In genomic region chr2:59161441-59162284, GRCm38 (mm10) we compare ENCODE assay signal across 9 mouse cellular contexts. TPM values are rescaled to one million over a fixed set of nuclear protein-coding genes. Genes with fewer than 3 reads are reported as not detected.
DNase-seq lines count a peak whose midpoint lies in the region; ATAC-seq and TF ChIP-seq lines count a peak whose summit lies in the region.
"Had no signal": no experiment of that assay in that cellular context is flagged by ENCODE, and none has a peak within 500 bp of the region (broad histone marks: within the 10 kb centered on the region; RNA-seq: fewer than 3 reads in every experiment).

No protein-coding gene starts in this region.

- no peaks in the 10 kb centered on the region for H3K36me3 ChIP-seq in embryonic facial prominence, embryonic 13.5 days
- no peaks in the 10 kb centered on the region for H3K36me3 ChIP-seq in heart, embryonic 10.5 days
- no peaks in the 10 kb centered on the region for H3K36me3 ChIP-seq in kidney, embryonic 14.5 days (ENCODE audit: control insufficient read depth, insufficient read depth, low read length)
- H3K36me3 ChIP-seq in limb, embryonic 14.5 days (ENCODE audit: control insufficient read depth, insufficient read depth, low read length): no peaks in the 10 kb centered on the region
- no peaks in the 10 kb centered on the region for H3K36me3 ChIP-seq in midbrain, embryonic 15.5 days (replicated peaks)

- peak; percentile 21 to 73 for DNase-seq in urinary bladder, adult 18-20 months (ENCODE audit: low spot score in 2 of 2)
- DNase-seq in urinary bladder, postnatal 10 days (ENCODE audit: low spot score): no peak
- peak; percentile 92 for DNase-seq in heart, embryonic 10.5 days (ENCODE audit: low spot score)
- DNase-seq in limb, embryonic 14.5 days (ENCODE audit: low spot score): peak; percentile 60
- peak; percentile 45 to 57 for DNase-seq in spleen, postnatal 10 days (ENCODE audit: low spot score in 2 of 2)

- under 1% methylated on average over 74 of the region's 74 CpGs for WGBS in embryonic facial prominence, embryonic 13.5 days
- 1% methylated on average over 74 of the region's 74 CpGs for WGBS in heart, embryonic 10.5 days
- WGBS in kidney, embryonic 14.5 days: under 1% methylated on average over 74 of the region's 74 CpGs
- 3% methylated on average over 73 of the region's 74 CpGs for WGBS in limb, embryonic 14.5 days
- WGBS in midbrain, embryonic 15.5 days: under 1% methylated on average over 74 of the region's 74 CpGs

- H3K27me3 ChIP-seq in embryonic facial prominence, embryonic 13.5 days: peaks cover 4% of the 10 kb centered on the region; the same call in 1 of the 2 replicates
- no peaks in the 10 kb centered on the region for H3K27me3 ChIP-seq in heart, embryonic 10.5 days (ENCODE audit: insufficient read depth, poor library complexity, severe bottlenecking)
- no peaks in the 10 kb centered on the region for H3K27me3 ChIP-seq in kidney, embryonic 14.5 days (ENCODE audit: control insufficient read depth, insufficient read depth, low read length)
- no peaks in the 10 kb centered on the region for H3K27me3 ChIP-seq in limb, embryonic 14.5 days (ENCODE audit: control insufficient read depth, insufficient read depth, low read length)
- H3K27me3 ChIP-seq in midbrain, embryonic 15.5 days (replicated peaks): no peaks in the 10 kb centered on the region
- H3K27me3 ChIP-seq: CH12.LX had no signal

- H3K4me1 ChIP-seq in embryonic facial prominence, embryonic 13.5 days: peaks cover 18% of the 10 kb centered on the region
- peaks cover 20% of the 10 kb centered on the region for H3K4me1 ChIP-seq in heart, embryonic 10.5 days
- peaks cover 14% of the 10 kb centered on the region; the same call in 1 of the 2 replicates for H3K4me1 ChIP-seq in kidney, embryonic 14.5 days (ENCODE audit: control insufficient read depth, insufficient read depth, low read length)
- peaks cover 8% of the 10 kb centered on the region for H3K4me1 ChIP-seq in limb, embryonic 14.5 days (ENCODE audit: control insufficient read depth, insufficient read depth, low read length)
- peaks cover 18% of the 10 kb centered on the region for H3K4me1 ChIP-seq in midbrain, embryonic 15.5 days

- peak overlapping the region; percentile 88 for H3K27ac ChIP-seq in embryonic facial prominence, embryonic 13.5 days
- peak overlapping the region; percentile 95 for H3K27ac ChIP-seq in heart, embryonic 10.5 days
- H3K27ac ChIP-seq in kidney, embryonic 14.5 days (ENCODE audit: low read depth, low read length): peak overlapping the region; percentile 86
- H3K27ac ChIP-seq in limb, embryonic 14.5 days (replicated peaks; ENCODE audit: low read depth, low read length): peak overlapping the region; percentile 73
- H3K27ac ChIP-seq in midbrain, embryonic 15.5 days: peak overlapping the region; percentile 86

- peak; percentile 41; the same call in 1 of the 2 replicates for ATAC-seq in embryonic facial prominence, embryonic 13.5 days (ENCODE audit: insufficient number of reproducible peaks, insufficient read depth, low FRiP score, low TSS enrichment, low read depth)
- ATAC-seq in kidney, embryonic 14.5 days (ENCODE audit: low FRiP score, low TSS enrichment): peak; percentile 76
- ATAC-seq in limb, embryonic 14.5 days (ENCODE audit: low FRiP score, low read depth): peak; percentile 42
- ATAC-seq in midbrain, embryonic 15.5 days (replicated peaks): peak; percentile 68

- H3K9ac ChIP-seq in embryonic facial prominence, embryonic 13.5 days: peak overlapping the region; percentile 90
- H3K9ac ChIP-seq in kidney, embryonic 14.5 days (ENCODE audit: low read depth, low read length): peak overlapping the region; percentile 82
- peak overlapping the region; percentile 82 for H3K9ac ChIP-seq in limb, embryonic 14.5 days (ENCODE audit: low read depth, low read length, severe bottlenecking)
- peak overlapping the region; percentile 80 for H3K9ac ChIP-seq in midbrain, embryonic 15.5 days

- no peak for TF ChIP-seq POLR2A in limb, embryonic 14.5 days (IDR thresholded peaks at IDR 0.05; ENCODE audit: borderline replicate concordance, extremely low read depth, insufficient read depth, insufficient read length)

- peak overlapping the region; percentile 91 for H3K4me3 ChIP-seq in embryonic facial prominence, embryonic 13.5 days
- H3K4me3 ChIP-seq in heart, embryonic 10.5 days: peak overlapping the region; percentile 93
- H3K4me3 ChIP-seq in kidney, embryonic 14.5 days (ENCODE audit: low read length): peak overlapping the region; percentile 88
- H3K4me3 ChIP-seq in limb, embryonic 14.5 days (replicated peaks; ENCODE audit: low read length): peak overlapping the region; percentile 93
- peak overlapping the region; percentile 96 for H3K4me3 ChIP-seq in midbrain, embryonic 15.5 days

- no peaks in the 10 kb centered on the region for H3K9me3 ChIP-seq in embryonic facial prominence, embryonic 13.5 days
- no peaks in the 10 kb centered on the region for H3K9me3 ChIP-seq in heart, embryonic 10.5 days
- H3K9me3 ChIP-seq in kidney, embryonic 14.5 days (ENCODE audit: control insufficient read depth, low read length): no peaks in the 10 kb centered on the region
- no peaks in the 10 kb centered on the region for H3K9me3 ChIP-seq in limb, embryonic 14.5 days (ENCODE audit: control insufficient read depth, low read length)
- H3K9me3 ChIP-seq in midbrain, embryonic 15.5 days: no peaks in the 10 kb centered on the region

- H3K4me2 ChIP-seq in embryonic facial prominence, embryonic 13.5 days: peak overlapping the region; percentile 82
- peak overlapping the region; percentile 68 for H3K4me2 ChIP-seq in kidney, embryonic 14.5 days (replicated peaks; ENCODE audit: low read depth, low read length)
- peak overlapping the region; percentile 65 for H3K4me2 ChIP-seq in limb, embryonic 14.5 days (replicated peaks; ENCODE audit: low read depth, low read length, severe bottlenecking)
- H3K4me2 ChIP-seq in midbrain, embryonic 15.5 days: peak overlapping the region; percentile 81

RNA-seq across cellular contexts. Expression of gene Pkp4, which starts 1.0 kb away (rescaled TPM):
- 28.3 and 36.6 TPM in 2 replicates for polyA plus RNA-seq in embryonic facial prominence, embryonic 13.5 days (2015; fragmentation: Nextera tagmentation; extraction: Ambion mirVana)
- 18.5 and 22.1 TPM in 2 replicates for polyA plus RNA-seq in heart, embryonic 10.5 days (2016; fragmentation: Nextera tagmentation; extraction: Ambion mirVana)
- polyA plus RNA-seq in kidney, embryonic 14.5 days (2014; fragmentation: Nextera tagmentation; extraction: Ambion mirVana): 29.7 and 31.1 TPM in 2 replicates
- polyA plus RNA-seq in limb, embryonic 14.5 days (2012; rRNA removed): 48.7 and 57.1 TPM in 2 replicates
- polyA plus RNA-seq in limb, embryonic 14.5 days (2014; fragmentation: Nextera tagmentation; extraction: Ambion mirVana): 28.9 and 31.3 TPM in 2 replicates
- 24.8 and 25.8 TPM in 2 replicates for polyA plus RNA-seq in midbrain, embryonic 15.5 days (2015; fragmentation: Nextera tagmentation; extraction: Ambion mirVana)

RNA-seq across cellular contexts. Expression of gene Ccdc148, which starts 1.2 kb away (rescaled TPM):
- 1.2 and 1.3 TPM in 2 replicates for polyA plus RNA-seq in embryonic facial prominence, embryonic 13.5 days (2015; fragmentation: Nextera tagmentation; extraction: Ambion mirVana)
- 0.24 and 0.51 TPM in 2 replicates for polyA plus RNA-seq in heart, embryonic 10.5 days (2016; fragmentation: Nextera tagmentation; extraction: Ambion mirVana)
- polyA plus RNA-seq in kidney, embryonic 14.5 days (2014; fragmentation: Nextera tagmentation; extraction: Ambion mirVana): 1.0 and 1.2 TPM in 2 replicates
- polyA plus RNA-seq in limb, embryonic 14.5 days (2012; rRNA removed): 0.31 and 0.49 TPM in 2 replicates
- 0.48 and 0.61 TPM in 2 replicates for polyA plus RNA-seq in limb, embryonic 14.5 days (2014; fragmentation: Nextera tagmentation; extraction: Ambion mirVana)
- 6.2 and 7.0 TPM in 2 replicates for polyA plus RNA-seq in midbrain, embryonic 15.5 days (2015; fragmentation: Nextera tagmentation; extraction: Ambion mirVana)
